Mouse (Mus musculus) neural tube, embryonic 14.5 days (tissue): ENCODE results near the gene Dcn. TPM values are rescaled to one million over a fixed set of nuclear protein-coding genes. Genes with fewer than 3 reads are reported as not detected.

Experiments used
- polyA plus RNA-seq: library from polyadenylated mRNA; unstranded; fragments of >200 nt; fragmentation: Nextera tagmentation; extraction: Ambion mirVana; gene quantifications from 2 replicates; pipeline ENCODE4 v1.2.1, GENCODE M21; 2014

Gene Dcn
- polyA plus RNA-seq, 1 experiment from 2014 or later: 28.5 TPM

Other genes starting within 250 kb of the Dcn start
- gene Lum, start 85.5 kb downstream of the Dcn start, polyA plus RNA-seq: 0.70 and 29.8 TPM in 2 replicates
- not detected in 2 replicates for gene Kera, start 127.3 kb downstream of the Dcn start, polyA plus RNA-seq
- gene Epyc, start 164.5 kb downstream of the Dcn start, polyA plus RNA-seq: 0.15 TPM in 1 of 2 replicates, not detected in the other
- not detected in 2 replicates for gene Ccer1, start 213.4 kb downstream of the Dcn start, polyA plus RNA-seq
- not detected in 2 replicates for gene C030005K15Rik, start 247.1 kb downstream of the Dcn start, polyA plus RNA-seq